Mouse (Mus musculus) kidney, postnatal 0 days (tissue): Measurements from ENCODE around the gene Ipcef1. TPM values are rescaled to one million over a fixed set of nuclear protein-coding genes. Genes with fewer than 3 reads are reported as not detected.

Experiments
- ATAC-seq: fragments of 200-750 bp; cut with Nextera tagmentation; replicated peaks from 2 replicates; pipeline ENCODE4 v1.8.0; 2017; ENCODE audit warnings: low read depth, moderate number of reproducible peaks, moderate TSS enrichment, moderate library complexity; ENCODE audit not compliant: low FRiP score
- DNase-seq: peaks from one replicate; pipeline ENCODE4 v3.0.0-alpha.2; 2016; ENCODE audit warnings: low spot score
- H3K27ac ChIP-seq: fragments of 300-500 bp; sonication (generic); 2 replicates; pipeline ENCODE4 v1.5.1; 2014; ENCODE audit warnings: mild to moderate bottlenecking
- H3K27me3 ChIP-seq: fragments of 300-500 bp; sonication (generic); 2 replicates; pipeline ENCODE4 v1.6.1; 2014; ENCODE audit warnings: low read length, mixed read lengths; ENCODE audit not compliant: insufficient read depth
- H3K36me3 ChIP-seq: fragments of 300-500 bp; sonication (generic); 2 replicates; pipeline ENCODE4 v1.6.1; 2014; ENCODE audit warnings: low read length, mixed read lengths; ENCODE audit not compliant: insufficient read depth
- H3K4me1 ChIP-seq: fragments of 300-500 bp; sonication (generic); replicated peaks from 2 replicates; pipeline ENCODE4 v1.6.1; 2014; ENCODE audit warnings: antibody characterized with exemption, low read length, mixed read lengths; ENCODE audit not compliant: insufficient read depth
- H3K4me2 ChIP-seq: fragments of 300-500 bp; sonication (generic); 2 replicates; pipeline ENCODE4 v1.6.1; 2014; ENCODE audit warnings: mild to moderate bottlenecking, low read length, moderate library complexity, mixed read lengths
- H3K4me3 ChIP-seq: fragments of 300-500 bp; sonication (generic); replicated peaks from 2 replicates; pipeline ENCODE4 v1.5.1; 2014; ENCODE audit warnings: low read depth, low read length
- H3K9ac ChIP-seq: fragments of 300-500 bp; sonication (generic); 2 replicates; pipeline ENCODE4 v1.6.1; 2014; ENCODE audit warnings: low read depth, low read length
- H3K9me3 ChIP-seq: fragments of 300-500 bp; sonication (generic); replicated peaks from 2 replicates; pipeline ENCODE4 v1.6.1; 2016; ENCODE audit warnings: low read length, inconsistent platforms, mixed read lengths
- CTCF ChIP-seq: IDR thresholded peaks from 2 replicates; pipeline ENCODE4 v1.5.1; 2016; ENCODE audit warnings: antibody characterized with exemption, low read depth, mild to moderate bottlenecking, moderate library complexity
- WGBS: fragments of 180-500 bp; shearing (Covaris S2); extraction: QIAGEN DNeasy Blood & Tissue Kit; methylation state at CpG from one replicate; pipeline ENCODE4 v1.1.7; 2014; 5-methylcytosine and 5-hydroxymethylcytosine counted together
- polyA plus RNA-seq: library from polyadenylated mRNA; unstranded; fragments of >200 nt; fragmentation: Nextera tagmentation; extraction: Ambion mirVana; gene quantifications from 2 replicates; pipeline ENCODE4 v1.2.1, GENCODE M21; 2015

Ipcef1 gene
- polyA plus RNA-seq, 1 experiment from 2014 or later: 2.6 TPM

DNA sequence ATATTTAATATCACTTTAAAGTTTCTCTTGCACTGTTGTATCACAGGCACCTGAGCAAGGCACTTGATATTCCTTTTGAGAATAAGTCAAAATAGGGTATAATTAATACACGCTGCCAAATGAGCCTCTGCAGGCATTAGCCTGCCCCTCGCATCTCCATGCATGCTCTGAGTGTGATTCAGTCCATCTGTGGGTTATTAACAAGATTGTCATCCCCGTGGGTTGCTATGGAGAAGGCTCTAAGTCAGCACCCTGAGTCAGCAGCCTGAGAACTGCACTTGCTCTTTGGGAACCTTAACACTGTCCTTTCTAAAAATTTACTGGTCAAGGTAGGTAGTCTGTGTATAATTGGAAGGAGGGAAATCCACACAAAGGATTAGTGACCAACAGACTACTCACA is 117.5 kb downstream of the Ipcef1 start:
- ATAC-seq (no peak), DNase-seq (no peak)
- Histone ChIP-seq H3K9me3 (no peaks in the 10 kb centered on the region), H3K4me2 (no peak overlapping the region), H3K4me3 (no peak overlapping the region), H3K4me1 (no peaks in the 10 kb centered on the region), H3K27me3 (no peaks in the 10 kb centered on the region), H3K36me3 (no peaks in the 10 kb centered on the region), H3K27ac (no peak overlapping the region), H3K9ac (no peak overlapping the region)
- 83% methylated on average over 3 of the region's 3 CpGs for WGBS
- no peak for TF ChIP-seq CTCF

DNA sequence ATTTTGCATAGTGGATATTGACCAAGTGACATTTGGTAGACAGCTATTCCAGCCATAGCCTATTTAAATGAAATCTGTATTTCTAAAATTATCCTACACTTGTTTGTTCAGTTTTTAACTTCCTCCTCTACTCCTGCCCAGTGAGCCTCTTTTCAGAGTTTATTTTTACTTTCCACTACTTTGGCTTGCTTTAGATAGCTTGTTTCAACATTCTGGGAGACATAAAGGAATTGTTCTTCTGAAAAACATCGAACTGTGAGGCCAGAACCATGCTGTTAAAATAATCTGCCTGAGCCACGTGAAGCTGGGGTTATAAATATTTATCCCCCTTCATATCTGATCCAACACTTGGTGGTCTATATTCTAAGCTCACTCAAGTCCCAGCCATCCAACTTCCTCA is 121.4 kb downstream of the Ipcef1 start:
- no peak for TF ChIP-seq CTCF
- DNase-seq: no peak
- Histone ChIP-seq H3K4me3 (no peak overlapping the region), H3K9ac (no peak overlapping the region), H3K9me3 (no peaks in the 10 kb centered on the region), H3K36me3 (no peaks in the 10 kb centered on the region), H3K27me3 (no peaks in the 10 kb centered on the region), H3K27ac (no peak overlapping the region), H3K4me2 (no peak overlapping the region), H3K4me1 (no peaks in the 10 kb centered on the region)
- WGBS: 54% methylated on average over 2 of the region's 2 CpGs
- no peak for ATAC-seq

GRCm38 (mm10) chr10:6930398-6930797 is 121.9 kb downstream of the Ipcef1 start:
- H3K4me3 ChIP-seq: no peak overlapping the region
- H3K36me3 ChIP-seq: no peaks in the 10 kb centered on the region
- no peak for TF ChIP-seq CTCF
- no peak overlapping the region for H3K9ac ChIP-seq
- no peaks in the 10 kb centered on the region for H3K9me3 ChIP-seq
- no peak for DNase-seq
- no peaks in the 10 kb centered on the region for H3K4me1 ChIP-seq
- 94% methylated on average over 1 of the region's 1 CpGs for WGBS
- H3K27me3 ChIP-seq: no peaks in the 10 kb centered on the region
- no peak for ATAC-seq
- H3K27ac ChIP-seq: no peak overlapping the region
- no peak overlapping the region for H3K4me2 ChIP-seq

DNA sequence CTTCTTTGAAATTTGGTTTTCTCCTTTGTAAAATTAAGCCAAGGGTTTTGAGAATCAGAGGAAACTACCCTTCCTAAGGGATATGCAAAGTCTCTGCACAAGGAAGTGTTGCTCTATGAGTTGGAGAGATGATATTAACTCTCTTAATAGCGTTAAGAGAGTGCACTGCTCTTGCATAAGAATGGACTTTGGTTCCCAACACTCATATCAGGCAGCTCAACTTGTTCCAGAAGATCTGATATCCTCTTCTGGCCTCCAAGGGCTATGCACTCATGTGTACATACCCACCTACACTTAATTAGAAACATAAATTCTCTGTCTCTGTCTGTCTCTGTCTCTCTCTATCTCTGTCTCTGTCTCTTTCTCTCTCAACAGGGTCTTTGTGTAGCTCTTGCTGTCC is 123.4 kb downstream of the Ipcef1 start:
- Histone ChIP-seq H3K27me3 (no peaks in the 10 kb centered on the region), H3K36me3 (no peaks in the 10 kb centered on the region), H3K4me2 (no peak overlapping the region), H3K4me3 (no peak overlapping the region), H3K27ac (no peak overlapping the region), H3K9ac (no peak overlapping the region), H3K9me3 (no peaks in the 10 kb centered on the region), H3K4me1 (no peaks in the 10 kb centered on the region)
- ATAC-seq: no peak
- DNase-seq: no peak
- no peak for TF ChIP-seq CTCF
- WGBS: 26% methylated on average over 1 of the region's 1 CpGs

- no peak overlapping the region for H3K4me3 ChIP-seq
- H3K4me2 ChIP-seq: no peak overlapping the region
- ATAC-seq (no peak), DNase-seq (no peak)
- H3K4me1 ChIP-seq: no peaks in the 10 kb centered on the region
- no peaks in the 10 kb centered on the region for H3K27me3 ChIP-seq
- WGBS: 79% methylated on average over 4 of the region's 4 CpGs
- H3K27ac ChIP-seq: no peak overlapping the region
- no peaks in the 10 kb centered on the region for H3K9me3 ChIP-seq
- H3K9ac ChIP-seq: no peak overlapping the region
- H3K36me3 ChIP-seq: no peaks in the 10 kb centered on the region
- TF ChIP-seq CTCF: no peak
Measured at GRCm38 (mm10) chr10:6927600-6928223, 124.6 kb downstream of the Ipcef1 start.

- Histone ChIP-seq H3K4me3 (no peak overlapping the region), H3K9ac (no peak overlapping the region), H3K9me3 (no peaks in the 10 kb centered on the region), H3K27ac (no peak overlapping the region), H3K27me3 (no peaks in the 10 kb centered on the region), H3K4me1 (no peaks in the 10 kb centered on the region), H3K4me2 (no peak overlapping the region), H3K36me3 (no peaks in the 10 kb centered on the region)
- 64% methylated on average over 2 of the region's 2 CpGs for whole genome bisulfite sequencing
- DNase-seq (no peak), ATAC-seq (no peak)
- TF ChIP-seq CTCF: no peak
Measured at GRCm38 (mm10) chr10:6926724-6927123, 125.6 kb downstream of the Ipcef1 start.
